Mouse (Mus musculus) stomach, postnatal 0 days (tissue): ENCODE results near the gene Maged1. TPM values are rescaled to one million over a fixed set of nuclear protein-coding genes. Genes with fewer than 3 reads are reported as not detected.

ENCODE experiments used
- ATAC-seq: fragments of 200-750 bp; cut with Nextera tagmentation; 2 replicates; pipeline ENCODE4 v1.8.0; 2017; ENCODE audit not compliant: low FRiP score, low TSS enrichment
- DNase-seq: peaks from one replicate; pipeline ENCODE4 v3.0.0-alpha.2; 2016; ENCODE audit warnings: low spot score
- H3K27ac ChIP-seq: fragments of 300-500 bp; sonication (generic); replicated peaks from 2 replicates; pipeline ENCODE4 v1.5.1; 2014; ENCODE audit warnings: mild to moderate bottlenecking, control low read depth
- H3K27me3 ChIP-seq: fragments of 300-500 bp; sonication (generic); 2 replicates; pipeline ENCODE4 v1.6.1; 2014; ENCODE audit warnings: low read length; ENCODE audit not compliant: control insufficient read depth, insufficient read depth
- H3K36me3 ChIP-seq: fragments of 300-500 bp; sonication (generic); 2 replicates; pipeline ENCODE4 v1.6.1; 2014; ENCODE audit warnings: low read length, mixed read lengths; ENCODE audit not compliant: control insufficient read depth, insufficient read depth
- H3K4me1 ChIP-seq: fragments of 300-500 bp; sonication (generic); replicated peaks from 2 replicates; pipeline ENCODE4 v1.6.1; 2014; ENCODE audit warnings: antibody characterized with exemption; ENCODE audit not compliant: control insufficient read depth, insufficient read depth
- H3K4me2 ChIP-seq: fragments of 300-500 bp; sonication (generic); replicated peaks from 2 replicates; pipeline ENCODE4 v1.6.1; 2014; ENCODE audit warnings: low read depth, mild to moderate bottlenecking, control low read depth, moderate library complexity
- H3K4me3 ChIP-seq: fragments of 300-500 bp; sonication (generic); 2 replicates; pipeline ENCODE4 v1.5.1; 2014; ENCODE audit warnings: low read depth, low read length, control low read depth
- H3K9ac ChIP-seq: fragments of 300-500 bp; sonication (generic); 2 replicates; pipeline ENCODE4 v1.6.1; 2014; ENCODE audit warnings: mild to moderate bottlenecking, low read length, control low read depth, mixed read lengths
- H3K9me3 ChIP-seq: fragments of 300-500 bp; sonication (generic); 2 replicates; pipeline ENCODE4 v1.6.1; 2016; ENCODE audit warnings: low read length; ENCODE audit not compliant: control insufficient read depth
- CTCF ChIP-seq: IDR thresholded peaks from 2 replicates; pipeline ENCODE4 v1.5.1; 2016; ENCODE audit warnings: antibody characterized with exemption, low read depth, mild to moderate bottlenecking, moderate library complexity
- EP300 ChIP-seq: optimal IDR thresholded peaks from 2 replicates; pipeline ENCODE3; 2016; ENCODE audit warnings: antibody characterized with exemption
- WGBS: fragments of 180-500 bp; shearing (Covaris S2); extraction: QIAGEN DNeasy Blood & Tissue Kit; methylation state at CpG from one replicate; pipeline ENCODE4 v1.1.7; 2014; 5-methylcytosine and 5-hydroxymethylcytosine counted together
- polyA plus RNA-seq: library from polyadenylated mRNA; unstranded; fragments of >200 nt; fragmentation: Nextera tagmentation; extraction: Ambion mirVana; gene quantifications from 2 replicates; pipeline ENCODE4 v1.2.1, GENCODE M21; 2015

The Maged1 gene
- polyA plus RNA-seq, result 175 and 179 TPM in 2 replicates

DNA sequence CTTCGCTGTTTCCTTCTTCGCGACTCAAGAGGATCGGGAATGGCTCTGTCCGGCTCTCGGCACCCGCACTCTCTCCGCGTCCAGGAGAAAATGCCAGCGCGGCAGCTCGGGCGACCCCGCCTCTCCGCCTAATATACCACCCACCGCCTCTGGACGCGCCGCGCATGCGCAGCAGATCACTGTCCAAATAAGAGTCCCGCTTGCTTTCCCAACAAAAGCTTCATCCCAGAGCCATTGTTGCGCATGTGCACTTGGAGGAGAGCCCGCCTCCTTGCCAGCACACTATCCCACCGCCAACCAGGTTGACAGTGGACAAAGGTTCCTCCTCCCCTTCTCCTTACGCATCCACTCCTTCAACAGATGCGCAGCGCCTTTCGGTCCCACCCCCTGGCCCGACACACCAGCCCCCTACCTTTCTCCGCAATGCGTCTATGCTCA, at the start of gene Maged1:
TSS of gene Maged1 (minus strand) at position 226 of the 438 bp plus-strand sequence.
- peak; percentile 83 for DNase-seq
- Histone ChIP-seq H3K36me3 (no peaks in the 10 kb centered on the region), H3K9me3 (no peaks in the 10 kb centered on the region), H3K27ac (peak within 1 kb of the TSS; percentile 81), H3K4me1 (no peaks in the 10 kb centered on the region), H3K27me3 (no peaks in the 10 kb centered on the region), H3K4me2 (peak within 1 kb of the TSS; percentile 52), H3K4me3 (peak within 1 kb of the TSS; percentile 62), H3K9ac (peak within 1 kb of the TSS; percentile 75)
- 21% methylated on average over 27 of the region's 32 CpGs for WGBS
- TF ChIP-seq CTCF (no peak), EP300 (no peak)
- peak; percentile 93 for ATAC-seq

DNA sequence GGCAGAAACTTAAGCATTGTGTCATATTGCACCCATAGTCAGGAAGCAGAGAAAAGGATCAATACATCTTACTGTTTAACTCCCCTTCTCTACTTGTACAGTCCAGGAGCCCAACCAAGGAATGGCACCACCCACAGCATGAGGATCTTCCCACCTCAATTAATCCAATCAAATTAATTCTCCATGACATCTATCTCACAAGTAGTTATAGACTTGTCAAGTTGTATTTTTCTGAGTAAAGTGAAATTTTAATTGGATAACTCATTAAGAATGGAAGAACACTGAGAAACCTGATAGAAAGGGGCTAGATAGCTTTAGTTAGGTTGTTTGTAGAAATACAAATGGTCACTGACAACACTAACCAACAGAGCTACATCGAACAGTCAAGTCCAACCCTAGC, 38.3 kb upstream of the Maged1 start:
- Histone ChIP-seq H3K4me2 (no peak overlapping the region), H3K9me3 (no peaks in the 10 kb centered on the region), H3K9ac (no peak overlapping the region), H3K27me3 (no peaks in the 10 kb centered on the region), H3K27ac (no peak overlapping the region), H3K4me3 (no peak overlapping the region), H3K4me1 (no peaks in the 10 kb centered on the region), H3K36me3 (no peaks in the 10 kb centered on the region)
- no peak for ATAC-seq
- no peak for DNase-seq
- 78% methylated on average over 1 of the region's 1 CpGs for WGBS
- TF ChIP-seq EP300 (no peak), CTCF (no peak)

DNA sequence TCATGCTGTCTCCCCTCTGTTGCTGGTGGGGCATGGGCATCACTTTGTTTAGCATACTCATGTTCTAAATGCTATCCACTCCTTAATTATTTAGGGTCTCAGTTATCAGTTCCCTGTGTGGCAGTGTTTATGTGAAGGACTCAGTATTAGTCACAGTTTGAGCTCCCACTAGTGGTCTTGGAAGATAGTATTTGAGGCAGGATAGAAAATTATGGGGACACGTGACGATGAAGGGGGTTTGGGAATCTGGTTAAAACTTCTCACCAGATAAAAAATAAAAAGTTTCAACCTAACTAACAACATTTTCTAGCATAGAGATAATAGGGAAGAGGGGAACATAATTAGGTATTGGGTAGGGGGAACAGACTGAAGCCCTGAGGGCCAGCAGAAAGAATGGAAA, 22.8 kb upstream of the Maged1 start:
- Histone ChIP-seq H3K9me3 (no peaks in the 10 kb centered on the region), H3K4me3 (no peak overlapping the region), H3K9ac (no peak overlapping the region), H3K4me2 (no peak overlapping the region), H3K36me3 (no peaks in the 10 kb centered on the region), H3K27me3 (no peaks in the 10 kb centered on the region), H3K27ac (no peak overlapping the region), H3K4me1 (no peaks in the 10 kb centered on the region)
- TF ChIP-seq EP300 (no peak), CTCF (peak; percentile 18; the same call in 1 of the 2 replicates)
- ATAC-seq (no peak), DNase-seq (no peak)
- 55% methylated on average over 2 of the region's 2 CpGs for WGBS

DNA sequence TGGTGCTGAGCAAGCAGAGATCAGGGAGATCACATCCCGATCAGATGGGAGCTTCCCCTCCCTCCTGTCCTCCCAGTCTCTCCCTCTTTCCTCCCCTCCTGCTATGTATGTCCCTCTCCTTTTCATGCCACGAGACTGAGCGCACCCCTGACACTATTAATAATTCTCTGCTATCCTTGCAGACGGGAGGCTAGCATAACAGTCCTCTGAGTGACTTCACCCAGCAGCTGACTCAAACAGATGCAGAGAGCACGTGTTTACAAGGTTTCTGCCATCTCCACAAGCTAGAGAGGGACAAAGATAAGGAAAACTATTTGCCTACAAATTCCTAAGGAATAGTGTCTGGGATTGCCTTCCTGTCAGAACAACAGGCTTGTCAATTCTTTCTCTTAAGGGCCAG, 20.4 kb upstream of the Maged1 start:
- no peak overlapping the region for H3K4me2 ChIP-seq
- no peak overlapping the region for H3K9ac ChIP-seq
- no peak overlapping the region for H3K4me3 ChIP-seq
- no peaks in the 10 kb centered on the region for H3K36me3 ChIP-seq
- no peak overlapping the region for H3K27ac ChIP-seq
- no peaks in the 10 kb centered on the region for H3K27me3 ChIP-seq
- H3K4me1 ChIP-seq, result no peaks in the 10 kb centered on the region
- ATAC-seq (no peak), DNase-seq (no peak)
- H3K9me3 ChIP-seq, result no peaks in the 10 kb centered on the region
- no peak for TF ChIP-seq EP300
- TF ChIP-seq CTCF, result no peak
- 27% methylated on average over 5 of the region's 5 CpGs for WGBS

DNA sequence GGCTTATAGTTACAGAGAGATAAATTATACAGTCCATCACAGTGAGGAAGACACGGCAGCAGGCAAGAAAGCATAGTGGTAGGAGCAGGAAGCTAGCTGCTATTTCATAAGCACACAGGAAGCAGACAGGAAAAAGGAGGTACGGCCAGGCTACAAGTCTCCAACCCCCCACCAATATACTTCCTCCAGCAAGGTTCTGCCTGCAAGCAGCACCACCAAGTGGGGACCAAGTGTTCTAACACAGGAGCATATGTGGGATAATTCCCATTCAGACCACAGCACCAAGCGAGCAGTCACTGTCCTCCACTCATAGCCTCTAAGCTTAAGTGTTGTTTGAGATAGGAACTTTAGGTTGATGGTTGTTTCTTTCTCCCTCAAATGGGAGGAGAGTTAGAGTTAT, 6.3 kb upstream of the Maged1 start:
- Histone ChIP-seq H3K4me2 (no peak overlapping the region), H3K36me3 (no peaks in the 10 kb centered on the region), H3K9me3 (no peaks in the 10 kb centered on the region), H3K27me3 (no peaks in the 10 kb centered on the region), H3K4me1 (no peaks in the 10 kb centered on the region), H3K27ac (no peak overlapping the region), H3K4me3 (no peak overlapping the region), H3K9ac (no peak overlapping the region)
- ATAC-seq (no peak), DNase-seq (no peak)
- 56% methylated on average over 3 of the region's 3 CpGs for WGBS
- TF ChIP-seq EP300, result no peak
- TF ChIP-seq CTCF, result peak; percentile 47

DNA sequence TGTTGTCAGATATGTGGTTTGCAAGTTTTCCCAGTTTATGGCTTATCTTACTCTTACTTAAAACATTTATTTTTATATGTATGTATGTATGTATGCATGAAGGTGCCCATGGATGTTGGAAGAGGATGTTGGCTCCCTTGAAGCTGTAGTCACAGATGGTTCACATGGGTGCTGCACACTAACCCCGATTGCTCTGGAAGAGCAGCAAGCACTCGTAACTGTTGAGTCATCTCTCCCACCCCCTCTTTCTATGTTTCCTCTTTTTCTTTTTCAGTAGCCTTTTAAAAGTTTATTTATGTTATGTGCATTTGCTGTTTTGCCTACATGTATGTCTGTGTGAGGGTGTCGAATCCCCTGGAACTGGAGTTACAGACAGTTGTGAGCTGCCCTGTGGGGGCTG, 4.0 kb upstream of the Maged1 start:
- Histone ChIP-seq H3K9me3 (no peaks in the 10 kb centered on the region), H3K4me3 (no peak overlapping the region), H3K4me2 (no peak overlapping the region), H3K36me3 (no peaks in the 10 kb centered on the region), H3K27me3 (no peaks in the 10 kb centered on the region), H3K9ac (no peak overlapping the region), H3K27ac (no peak overlapping the region), H3K4me1 (no peaks in the 10 kb centered on the region)
- ATAC-seq (no peak), DNase-seq (no peak)
- TF ChIP-seq EP300 (no peak), CTCF (no peak)
- WGBS, result 60% methylated on average over 3 of the region's 3 CpGs
